Mouse (Mus musculus) urinary bladder, postnatal 4 days (tissue): Measurements from ENCODE around the gene Cpxcr1.

Source experiments
- DNase-seq, 2 experiments: peaks; one replicate each; pipeline ENCODE4 v3.0.0; 2021 to 2022; ENCODE audit warnings: low spot score in 2 of 2

Cpxcr1 gene

GRCm38 (mm10) chrX:116448644-116449043 lies at the start of gene Cpxcr1:
TSS of gene Cpxcr1 (plus strand) at chrX:116448944.
- no peak for DNase-seq
